Mouse (Mus musculus): ENCODE data around the gene Msx1. TPM values are rescaled to one million over a fixed set of nuclear protein-coding genes. Genes with fewer than 3 reads are reported as not detected.
A peak's percentile ranks its signal among the peaks of the same experiment; 100 is the strongest.

Gene Msx1
- total RNA-seq, 2 experiments from 2014 or later: 1.7 to 2.1 TPM

- DNase-seq: no peak
- intact Hi-C loops (cut with DNase I): no loop called here
Observed at GRCm38 (mm10) chr5:37826706-37827625, 2.6 kb upstream of the Msx1 start.

GRCm38 (mm10) chr5:37825611-37826445 lies 1.4 kb upstream of the Msx1 start:
- intact Hi-C loops (cut with DNase I): no loop called here
- no peak for DNase-seq

GRCm38 (mm10) chr5:37825111-37825600 lies 773 bp upstream of the Msx1 start:
- intact Hi-C loops (cut with DNase I): no loop called here
- DNase-seq: no peak

GRCm38 (mm10) chr5:37823721-37824460 lies 492 bp downstream of the Msx1 start:
- intact Hi-C loops (cut with DNase I): no loop called here
- DNase-seq: peak in 1 of 2 experiments; percentile 33

- intact Hi-C loops (cut with DNase I): no loop called here
- peak in 1 of 2 experiments; percentile 26 for DNase-seq
Observed at GRCm38 (mm10) chr5:37822791-37823720, 1.3 kb downstream of the Msx1 start.

- DNase-seq: no peak
- intact Hi-C loops (cut with DNase I): no loop called here
Observed at GRCm38 (mm10) chr5:37822116-37822707, 2.2 kb downstream of the Msx1 start.

DNA sequence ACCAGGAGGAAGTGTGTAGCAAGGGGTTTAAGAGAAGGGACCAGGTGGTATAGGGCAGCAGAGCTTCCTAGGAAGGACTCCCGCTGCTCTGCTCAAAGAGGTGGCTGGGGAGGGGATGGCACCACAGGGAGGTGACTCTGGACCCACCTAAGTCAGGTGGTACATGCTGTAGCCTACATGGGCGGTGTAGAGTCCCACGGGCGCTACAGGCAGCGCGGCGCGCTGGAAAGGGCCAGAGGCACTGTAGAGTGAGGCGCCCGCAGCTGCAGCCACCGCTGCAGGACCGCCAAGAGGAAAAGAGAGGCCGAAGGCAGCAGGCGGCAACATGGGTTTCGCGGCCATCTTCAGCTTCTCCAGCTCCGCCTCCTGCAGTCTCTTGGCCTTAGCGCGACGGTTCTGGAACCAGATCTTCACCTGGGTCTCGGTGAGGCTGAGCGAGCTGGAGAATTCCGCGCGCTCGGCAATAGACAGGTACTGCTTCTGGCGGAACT lies 3.2 kb downstream of the Msx1 start:
- intact Hi-C loops (cut with DNase I): no loop called here

DNA sequence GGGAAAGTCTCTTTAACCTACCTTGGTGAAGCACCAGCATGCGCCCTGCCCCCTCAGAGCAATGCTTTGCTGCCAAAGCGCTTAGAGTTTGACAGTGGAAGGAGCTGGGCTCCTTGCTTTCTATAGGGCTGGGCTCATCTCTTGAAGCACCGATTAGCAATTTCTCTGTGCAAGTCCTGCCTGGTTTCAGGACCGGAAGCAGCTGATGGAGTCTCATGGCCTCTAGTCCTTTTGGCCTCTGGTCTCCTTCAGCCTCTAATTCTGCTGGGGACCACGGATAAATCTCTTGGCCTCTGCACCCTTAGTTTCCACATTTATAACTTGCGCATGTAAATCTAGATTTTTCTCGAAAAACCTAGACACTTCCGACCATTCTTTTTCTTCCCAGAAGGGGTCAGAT lies 3.7 kb downstream of the Msx1 start:
- no peak for DNase-seq

More for the DNA sequence above, 3.2 kb downstream of the Msx1 start:
- DNase-seq: no peak

GRCm38 (mm10) chr5:37819971-37820370 lies 4.4 kb downstream of the Msx1 start:
- intact Hi-C loops (cut with DNase I): loop anchor here (5.0 kb wide), 1 partner anchor 267 kb away; no protein-coding TSS in a partner anchor
- no peak for DNase-seq

More for the DNA sequence above, 3.7 kb downstream of the Msx1 start:
- intact Hi-C loops (cut with DNase I): no loop called here

DNA sequence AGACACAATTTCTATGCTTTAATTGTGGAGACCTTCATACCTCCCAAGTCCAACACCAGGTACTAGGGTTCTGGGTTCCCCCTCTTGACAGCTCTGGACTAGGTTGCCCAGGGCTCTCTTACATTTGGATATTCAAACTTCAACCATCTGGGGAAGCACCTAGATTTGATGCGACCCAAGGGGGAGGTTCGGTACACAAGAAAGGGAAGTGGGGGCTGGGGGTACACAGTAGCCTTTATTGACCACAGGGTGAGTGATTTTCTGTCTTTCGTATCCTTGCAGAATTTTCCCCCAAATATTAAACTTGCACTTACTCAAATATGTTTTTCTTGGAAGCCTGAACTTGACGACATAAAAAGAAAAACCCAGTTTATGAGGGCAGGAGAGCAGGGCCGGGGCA lies 4.8 kb downstream of the Msx1 start:
- intact Hi-C loops (cut with DNase I): loop anchor here (5.0 kb wide), 1 partner anchor 268 kb away; no protein-coding TSS in a partner anchor
- DNase-seq: no peak

DNA sequence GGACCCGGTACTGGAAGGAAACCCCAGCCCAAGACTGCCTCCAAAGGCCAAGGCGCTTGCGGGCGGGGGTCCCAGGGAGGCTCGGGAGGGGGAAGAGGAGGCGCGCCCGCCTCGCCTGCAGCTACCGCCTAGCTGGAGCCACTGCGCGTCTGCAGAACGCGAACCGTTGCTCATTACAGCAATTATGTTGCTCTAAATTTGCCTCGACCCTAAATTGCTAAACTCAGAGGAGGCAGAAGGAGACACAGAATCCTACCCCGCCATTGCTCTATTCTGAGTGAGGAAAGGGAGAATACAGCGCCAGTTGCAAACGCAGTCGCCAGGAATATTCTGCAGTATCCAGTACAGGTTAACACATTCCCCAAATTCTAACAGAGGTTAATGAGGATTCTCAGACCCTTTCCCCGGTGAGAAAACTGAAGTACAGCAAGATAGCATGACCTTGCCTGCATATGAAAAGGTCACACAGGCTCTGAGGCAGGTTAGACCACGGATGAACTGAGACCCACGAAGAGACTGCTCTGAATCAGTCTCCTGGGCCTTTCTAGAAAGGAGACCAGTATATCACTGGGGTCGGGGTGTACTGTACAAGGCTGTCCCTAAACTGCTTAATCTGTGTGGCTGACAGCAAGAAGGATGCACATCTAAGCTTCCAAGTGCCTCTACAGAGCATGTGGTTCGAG lies 5.7 kb downstream of the Msx1 start:
- intact Hi-C loops (cut with DNase I): loop anchor here (5.0 kb wide), 1 partner anchor 269 kb away; no protein-coding TSS in a partner anchor
- DNase-seq: no peak

- intact Hi-C loops (cut with DNase I): loop anchor here (5.0 kb wide), 1 partner anchor 269 kb away; no protein-coding TSS in a partner anchor
Observed at GRCm38 (mm10) chr5:37817658-37818532, 6.5 kb downstream of the Msx1 start.

GRCm38 (mm10) chr5:37816907-37817657 lies 7.3 kb downstream of the Msx1 start:
- intact Hi-C loops (cut with DNase I): loop anchor here (5.0 kb wide), 1 partner anchor 270 kb away; no protein-coding TSS in a partner anchor
- peak in 1 of 2 experiments; percentile 49 for DNase-seq

More at GRCm38 (mm10) chr5:37817658-37818532, 6.5 kb downstream of the Msx1 start:
- DNase-seq: no peak

GRCm38 (mm10) chr5:37815909-37816308 lies 8.5 kb downstream of the Msx1 start:
- intact Hi-C loops (cut with DNase I): loop anchor here (5.0 kb wide), 1 partner anchor 271 kb away; no protein-coding TSS in a partner anchor
- no peak for DNase-seq

- intact Hi-C loops (cut with DNase I): no loop called here
- no peak for DNase-seq
Observed at GRCm38 (mm10) chr5:37814169-37814568, 10.2 kb downstream of the Msx1 start.

- intact Hi-C loops (cut with DNase I): no loop called here
- no peak for DNase-seq
Observed at GRCm38 (mm10) chr5:37805291-37805690, 19.1 kb downstream of the Msx1 start.
